Mouse (Mus musculus) lung, embryonic 14.5 days (tissue): Measurements from ENCODE around the gene Mpv17l2. TPM values are rescaled to one million over a fixed set of nuclear protein-coding genes. Genes with fewer than 3 reads are reported as not detected.

Source experiments
- ATAC-seq: fragments of 200-750 bp; cut with Nextera tagmentation; 2 replicates; pipeline ENCODE4 v1.8.0; 2017; ENCODE audit warnings: mild to moderate bottlenecking, moderate TSS enrichment, moderate library complexity; ENCODE audit not compliant: insufficient read depth
- DNase-seq: peaks from one replicate; pipeline ENCODE4 v3.0.0-alpha.2; 2015
- H3K27ac ChIP-seq: fragments of 300-500 bp; sonication (generic); 2 replicates; pipeline ENCODE4 v1.5.1; 2014; ENCODE audit warnings: low read depth, mild to moderate bottlenecking, moderate library complexity
- H3K27me3 ChIP-seq: fragments of 300-500 bp; sonication (generic); 2 replicates; pipeline ENCODE4 v1.6.1; 2014; ENCODE audit warnings: low read length, control low read depth; ENCODE audit not compliant: insufficient read depth
- H3K36me3 ChIP-seq: fragments of 300-500 bp; sonication (generic); 2 replicates; pipeline ENCODE4 v1.6.1; 2014; ENCODE audit warnings: control low read depth; ENCODE audit not compliant: insufficient read depth
- H3K4me1 ChIP-seq: fragments of 300-500 bp; sonication (generic); 2 replicates; pipeline ENCODE4 v1.6.1; 2014; ENCODE audit warnings: antibody characterized with exemption, control low read depth; ENCODE audit not compliant: insufficient read depth
- H3K4me2 ChIP-seq: fragments of 300-500 bp; sonication (generic); 2 replicates; pipeline ENCODE4 v1.6.1; 2014; ENCODE audit warnings: mild to moderate bottlenecking
- H3K4me3 ChIP-seq: fragments of 300-500 bp; sonication (generic); 2 replicates; pipeline ENCODE4 v1.5.1; 2014; ENCODE audit warnings: low read depth, low read length
- H3K9ac ChIP-seq: fragments of 300-500 bp; sonication (generic); 2 replicates; pipeline ENCODE4 v1.6.1; 2014
- H3K9me3 ChIP-seq: fragments of 300-500 bp; sonication (generic); 2 replicates; pipeline ENCODE4 v1.6.1; 2016; ENCODE audit warnings: low read depth, low read length, control low read depth
- CTCF ChIP-seq: IDR thresholded peaks from 2 replicates; pipeline ENCODE4 v1.5.1; 2016; ENCODE audit warnings: antibody characterized with exemption, low read depth
- WGBS: fragments of 180-500 bp; shearing (Covaris S2); extraction: QIAGEN DNeasy Blood & Tissue Kit; methylation state at CpG from one replicate; pipeline ENCODE4 v1.1.7; 2014; 5-methylcytosine and 5-hydroxymethylcytosine counted together
- polyA plus RNA-seq: library from polyadenylated mRNA; unstranded; fragments of >200 nt; fragmentation: Nextera tagmentation; extraction: Ambion mirVana; gene quantifications from 2 replicates; pipeline ENCODE4 v1.2.1, GENCODE M21; 2014

Gene Mpv17l2
- polyA plus RNA-seq, 1 experiment from 2014 or later, result 27.9 TPM

DNA sequence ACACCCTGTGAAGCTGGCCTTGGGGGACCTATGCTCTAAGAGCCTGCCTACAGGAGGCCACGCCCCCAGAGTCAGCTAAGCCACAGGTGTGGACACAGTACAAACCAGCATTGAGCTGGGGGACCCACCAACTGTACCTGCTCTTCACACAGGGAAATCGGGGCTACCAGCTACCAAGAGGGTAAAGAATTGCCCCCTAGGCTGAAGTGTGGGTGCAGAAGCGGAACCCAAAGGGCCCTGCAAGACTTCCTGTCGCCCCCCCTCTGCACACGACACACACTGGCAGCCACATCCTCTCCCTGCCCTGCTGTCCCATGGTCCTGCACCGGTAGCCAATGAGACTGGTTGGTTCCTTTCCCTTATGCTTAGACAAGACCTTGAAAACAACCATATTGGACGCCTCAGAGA lies 30.6 kb upstream of the Mpv17l2 start:
- no peak for TF ChIP-seq CTCF
- Histone ChIP-seq H3K4me1 (peaks cover 9% of the 10 kb centered on the region), H3K9ac (peak overlapping the region; percentile 76), H3K27ac (no peak overlapping the region), H3K4me2 (peak overlapping the region; percentile 89), H3K9me3 (no peaks in the 10 kb centered on the region), H3K27me3 (no peaks in the 10 kb centered on the region), H3K4me3 (peak overlapping the region; percentile 65), H3K36me3 (peaks cover 26% of the 10 kb centered on the region)
- 47% methylated on average over 7 of the region's 7 CpGs for WGBS
- DNase-seq, result peak; percentile 44
- ATAC-seq, result no peak

DNA sequence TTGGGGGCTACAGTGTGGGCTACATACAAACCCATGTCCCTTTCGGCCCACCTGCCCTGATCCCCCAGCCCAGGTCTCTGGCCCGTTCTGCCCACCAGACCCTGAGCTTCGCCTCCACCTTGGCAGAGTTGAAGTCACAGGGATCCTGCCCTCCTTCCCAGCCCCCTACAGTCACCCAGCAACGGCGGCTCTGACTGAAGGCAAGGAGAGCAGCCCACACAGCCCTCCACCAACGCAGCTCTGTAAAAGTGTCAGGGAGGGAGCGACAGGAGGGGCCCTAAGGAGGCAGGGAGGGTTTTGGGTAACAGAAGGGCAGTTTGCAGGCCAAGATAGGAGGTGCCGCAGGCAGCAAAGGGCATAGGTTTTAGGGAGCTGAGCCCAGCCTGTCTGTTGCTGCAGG lies 30.1 kb upstream of the Mpv17l2 start:
- peak overlapping the region; percentile 47 for H3K9ac ChIP-seq
- no peak for DNase-seq
- H3K27ac ChIP-seq, result no peak overlapping the region
- 53% methylated on average over 8 of the region's 8 CpGs for WGBS
- H3K36me3 ChIP-seq, result peaks cover 30% of the 10 kb centered on the region
- no peaks in the 10 kb centered on the region for H3K27me3 ChIP-seq
- peak overlapping the region; percentile 65 for H3K4me3 ChIP-seq
- peaks cover 9% of the 10 kb centered on the region for H3K4me1 ChIP-seq
- no peak for ATAC-seq
- no peaks in the 10 kb centered on the region for H3K9me3 ChIP-seq
- no peak for TF ChIP-seq CTCF
- H3K4me2 ChIP-seq, result peak overlapping the region; percentile 89

DNA sequence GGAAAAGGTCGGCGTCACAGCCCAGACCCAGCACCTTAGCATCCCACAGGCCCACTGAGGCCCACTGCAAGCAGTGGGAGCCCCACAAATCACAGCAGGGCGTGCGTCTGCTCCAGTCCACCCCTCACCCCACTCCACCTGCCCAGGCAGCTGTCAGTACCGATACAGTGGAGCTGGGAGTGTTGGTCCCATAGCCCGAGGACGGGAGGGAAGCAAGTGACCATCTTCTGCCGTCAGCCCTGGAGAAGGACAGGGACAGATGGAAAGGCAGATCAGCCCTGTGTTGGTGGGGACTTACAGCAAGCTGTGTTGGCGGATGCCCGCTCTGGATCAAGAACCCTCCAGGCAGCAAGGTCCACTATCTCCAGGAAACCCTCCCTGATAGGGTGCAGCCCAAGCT lies 28.3 kb upstream of the Mpv17l2 start:
- H3K27ac ChIP-seq, result no peak overlapping the region
- no peak for DNase-seq
- no peaks in the 10 kb centered on the region for H3K9me3 ChIP-seq
- no peak for TF ChIP-seq CTCF
- no peak for ATAC-seq
- no peaks in the 10 kb centered on the region for H3K27me3 ChIP-seq
- H3K4me3 ChIP-seq, result no peak overlapping the region
- H3K4me1 ChIP-seq, result peaks cover 9% of the 10 kb centered on the region
- WGBS, result 78% methylated on average over 10 of the region's 10 CpGs
- no peak overlapping the region for H3K9ac ChIP-seq
- peaks cover 48% of the 10 kb centered on the region for H3K36me3 ChIP-seq
- no peak overlapping the region for H3K4me2 ChIP-seq

DNA sequence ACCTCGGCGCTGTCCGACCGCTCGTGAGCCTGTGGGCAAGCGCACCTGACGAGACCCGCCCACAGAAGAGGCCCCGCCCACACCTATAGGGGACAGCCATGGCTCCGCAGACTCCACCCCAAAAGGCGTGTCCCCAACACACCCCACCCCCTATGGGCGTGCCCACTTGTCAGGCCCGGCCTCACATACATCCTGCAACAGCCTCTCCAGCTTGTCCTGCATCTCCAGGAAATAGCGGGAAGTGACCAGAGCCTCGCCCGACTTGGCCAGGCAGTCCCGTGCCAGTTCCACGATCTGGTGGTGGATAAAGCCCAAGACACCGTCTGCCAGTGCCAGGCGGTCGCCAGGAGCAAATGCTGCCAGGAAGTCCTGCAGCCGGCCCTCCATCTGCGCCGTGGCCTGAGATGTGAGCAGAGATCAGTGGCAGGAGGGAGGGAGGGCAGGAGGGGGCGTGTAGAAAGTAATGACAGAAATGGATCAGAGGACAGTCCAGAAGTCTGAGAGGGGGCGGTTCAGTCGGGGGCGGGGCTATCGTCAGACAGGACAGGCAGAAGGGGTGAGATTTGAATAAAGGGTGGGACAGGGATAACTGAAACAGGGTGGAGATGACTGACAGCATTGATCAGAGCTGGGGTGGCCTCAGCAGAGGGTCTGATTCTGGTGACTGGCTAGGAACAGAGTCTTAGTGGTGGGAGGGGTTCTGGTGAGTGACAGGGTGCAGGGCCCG lies 27.4 kb upstream of the Mpv17l2 start:
- no peaks in the 10 kb centered on the region for H3K9me3 ChIP-seq
- 0 out of 2 replicates have a peak overlapping the region, but pooled peaks have one; percentile 4 for H3K4me3 ChIP-seq
- no peak for ATAC-seq
- H3K4me1 ChIP-seq, result peaks cover 9% of the 10 kb centered on the region
- 21% methylated on average over 30 of the region's 30 CpGs for WGBS
- H3K36me3 ChIP-seq, result peaks cover 56% of the 10 kb centered on the region
- peak overlapping the region; percentile 40 for H3K4me2 ChIP-seq
- TF ChIP-seq CTCF, result no peak
- DNase-seq, result peak; percentile 78
- H3K9ac ChIP-seq, result no peak overlapping the region
- H3K27ac ChIP-seq, result no peak overlapping the region
- no peaks in the 10 kb centered on the region for H3K27me3 ChIP-seq

DNA sequence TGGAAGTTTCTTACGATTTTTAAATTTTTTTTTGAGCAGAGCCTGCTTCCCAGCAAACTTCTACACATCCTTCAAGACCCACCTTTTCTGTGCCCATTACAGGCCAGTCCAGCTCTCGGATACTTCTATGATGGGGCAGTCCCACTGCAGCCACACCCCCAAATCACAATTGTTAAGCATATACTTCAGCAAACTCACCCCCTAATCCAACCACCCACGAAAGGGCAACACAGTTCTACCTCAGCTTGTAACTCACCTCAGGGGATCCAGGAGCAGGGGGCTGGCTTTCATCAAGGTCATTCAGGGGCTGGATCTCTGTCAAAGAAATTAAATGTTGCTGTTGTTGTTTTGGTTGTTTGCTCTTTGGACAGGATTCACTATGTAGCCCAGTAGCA lies 26.3 kb upstream of the Mpv17l2 start:
- H3K9me3 ChIP-seq, result no peaks in the 10 kb centered on the region
- no peak for TF ChIP-seq CTCF
- 0 out of 2 replicates have a peak, but pooled peaks cover 4% of the 10 kb centered on the region for H3K4me1 ChIP-seq
- H3K36me3 ChIP-seq, result peaks cover 63% of the 10 kb centered on the region
- H3K4me3 ChIP-seq, result no peak overlapping the region
- DNase-seq (no peak), ATAC-seq (no peak)
- H3K27me3 ChIP-seq, result no peaks in the 10 kb centered on the region
- 88% methylated on average over 3 of the region's 3 CpGs for WGBS
- H3K9ac ChIP-seq, result no peak overlapping the region
- no peak overlapping the region for H3K27ac ChIP-seq
- no peak overlapping the region for H3K4me2 ChIP-seq

DNA sequence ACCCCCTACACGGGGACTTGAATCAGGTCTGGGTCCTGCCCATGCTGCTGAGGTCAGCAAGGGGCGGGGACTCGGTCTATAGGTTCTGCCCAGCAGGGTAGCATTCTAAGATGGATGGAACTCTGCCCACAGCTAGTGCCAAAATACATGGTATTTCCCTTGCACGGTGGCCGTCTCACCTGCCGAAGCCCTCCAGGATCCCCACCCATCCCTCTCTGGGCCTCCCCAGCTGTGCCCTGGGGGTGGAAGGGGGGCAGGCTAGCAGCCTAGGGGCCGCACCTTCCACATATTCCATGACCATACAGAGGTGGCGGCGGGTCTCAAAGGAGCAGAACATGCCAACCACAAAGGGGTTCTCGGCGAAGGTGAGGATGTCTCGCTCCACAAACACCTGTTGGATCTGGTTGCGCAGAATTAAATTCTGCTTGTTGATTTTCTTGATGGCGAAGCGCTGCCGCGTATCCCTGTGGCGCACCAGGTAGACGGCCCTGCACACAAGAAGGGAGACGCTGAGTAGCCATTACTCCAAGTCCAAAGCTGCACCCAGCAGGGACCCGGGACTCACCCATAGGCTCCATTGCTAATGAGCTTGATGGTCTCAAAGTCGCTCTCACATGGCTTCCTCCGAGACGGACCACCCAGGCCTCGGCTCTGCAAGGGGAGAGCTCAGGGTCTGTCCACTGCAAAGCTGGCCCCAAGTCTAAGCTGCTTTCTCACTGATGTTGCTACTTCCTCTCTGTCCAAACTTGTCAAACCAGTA lies 25.7 kb upstream of the Mpv17l2 start:
- no peak overlapping the region for H3K4me2 ChIP-seq
- no peak for DNase-seq
- TF ChIP-seq CTCF, result no peak
- 0 out of 2 replicates have a peak, but pooled peaks cover 4% of the 10 kb centered on the region for H3K4me1 ChIP-seq
- 87% methylated on average over 25 of the region's 25 CpGs for WGBS
- H3K36me3 ChIP-seq, result peaks cover 68% of the 10 kb centered on the region
- ATAC-seq, result no peak
- H3K27ac ChIP-seq, result no peak overlapping the region
- no peaks in the 10 kb centered on the region for H3K9me3 ChIP-seq
- H3K9ac ChIP-seq, result no peak overlapping the region
- no peak overlapping the region for H3K4me3 ChIP-seq
- H3K27me3 ChIP-seq, result no peaks in the 10 kb centered on the region

DNA sequence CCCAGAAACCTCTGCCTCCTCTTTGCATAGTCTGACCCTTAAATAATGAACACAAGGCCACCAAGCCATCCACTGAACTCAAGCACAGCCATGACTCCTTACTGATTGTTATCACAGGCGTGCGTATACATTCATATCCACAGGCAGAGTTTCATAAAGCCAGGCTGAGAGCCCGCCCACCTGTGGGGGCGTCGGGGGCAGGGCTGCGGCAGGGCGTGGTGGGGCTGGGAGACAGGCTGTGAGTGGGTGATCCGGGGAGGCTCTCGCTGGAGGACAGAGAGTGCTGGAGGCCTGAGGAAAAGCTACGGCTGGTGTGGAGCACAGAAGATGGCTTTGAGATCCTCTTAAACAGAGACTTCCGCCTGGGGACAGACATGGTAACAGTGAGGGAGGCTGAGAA lies 19.3 kb upstream of the Mpv17l2 start:
- DNase-seq (no peak), ATAC-seq (no peak)
- no peak overlapping the region for H3K9ac ChIP-seq
- H3K4me1 ChIP-seq, result peaks cover 13% of the 10 kb centered on the region
- peaks cover 64% of the 10 kb centered on the region for H3K36me3 ChIP-seq
- no peak overlapping the region for H3K4me3 ChIP-seq
- WGBS, result 69% methylated on average over 11 of the region's 11 CpGs
- no peak for TF ChIP-seq CTCF
- H3K27ac ChIP-seq, result no peak overlapping the region
- no peak overlapping the region for H3K4me2 ChIP-seq
- no peaks in the 10 kb centered on the region for H3K27me3 ChIP-seq
- no peaks in the 10 kb centered on the region for H3K9me3 ChIP-seq
